Mouse (Mus musculus): ENCODE results near the gene Psmb10. TPM values are rescaled to one million over a fixed set of nuclear protein-coding genes. Genes with fewer than 3 reads are reported as not detected.
"Not testable (repeated sequence)": the region's sequence is repeated elsewhere in the genome, so short reads cannot be mapped to it uniquely, and the experiment has no call there.

Psmb10 gene
- 29.2 and 32.0 TPM in 2 replicates for polyA plus RNA-seq (2015; fragmentation: Nextera tagmentation; extraction: Ambion mirVana)

GRCm38 (mm10) chr8:105938306-105938669 lies at the start of gene Psmb10:
Gene Psmb10 (minus strand): TSS chr8:105938444.
- peaks cover 45% of the 10 kb centered on the region for H3K36me3 ChIP-seq
- peak within 1 kb of the TSS; percentile 96 for H3K4me2 ChIP-seq (replicated peaks)
- ATAC-seq (ENCODE audit: low FRiP score, low read depth), result no peak
- H3K4me1 ChIP-seq, result peaks cover 26% of the 10 kb centered on the region
- H3K27me3 ChIP-seq, result no peaks in the 10 kb centered on the region
- H3K9ac ChIP-seq, result peak within 1 kb of the TSS; percentile 82
- WGBS, result 20% methylated on average over 4 of the region's 4 CpGs
- H3K27ac ChIP-seq, result peak within 1 kb of the TSS; percentile 76
- peak within 1 kb of the TSS; percentile 77 for H3K4me3 ChIP-seq
- no peaks in the 10 kb centered on the region for H3K9me3 ChIP-seq

DNA sequence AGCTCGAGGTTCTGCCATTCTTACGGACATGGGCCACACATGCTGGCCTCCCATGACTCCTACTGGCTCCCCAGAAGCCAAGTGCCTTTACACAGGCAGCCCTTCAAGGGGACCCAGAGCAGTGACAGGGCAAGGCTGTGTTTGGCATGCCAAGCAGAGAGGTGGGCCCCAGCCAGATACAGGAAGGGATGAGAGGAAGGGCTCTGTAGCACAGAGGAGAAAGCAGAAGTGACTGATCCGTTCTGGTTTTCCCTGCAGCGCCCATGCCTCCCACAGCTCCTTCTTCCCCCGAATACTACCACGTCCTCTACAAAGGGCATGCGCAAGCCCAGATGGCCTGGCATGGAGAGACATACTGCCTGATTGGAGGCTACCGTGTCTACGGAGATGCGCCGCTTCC lies 45.2 kb upstream of the Psmb10 start:
- H3K36me3 ChIP-seq; H3K27ac ChIP-seq; H3K9ac ChIP-seq; H3K4me2 ChIP-seq (replicated peaks); H3K9me3 ChIP-seq; H3K4me1 ChIP-seq; ATAC-seq (ENCODE audit: low FRiP score, low read depth); H3K27me3 ChIP-seq; H3K4me3 ChIP-seq: not testable (repeated sequence)
- WGBS, result 77% methylated on average over 11 of the region's 11 CpGs

DNA sequence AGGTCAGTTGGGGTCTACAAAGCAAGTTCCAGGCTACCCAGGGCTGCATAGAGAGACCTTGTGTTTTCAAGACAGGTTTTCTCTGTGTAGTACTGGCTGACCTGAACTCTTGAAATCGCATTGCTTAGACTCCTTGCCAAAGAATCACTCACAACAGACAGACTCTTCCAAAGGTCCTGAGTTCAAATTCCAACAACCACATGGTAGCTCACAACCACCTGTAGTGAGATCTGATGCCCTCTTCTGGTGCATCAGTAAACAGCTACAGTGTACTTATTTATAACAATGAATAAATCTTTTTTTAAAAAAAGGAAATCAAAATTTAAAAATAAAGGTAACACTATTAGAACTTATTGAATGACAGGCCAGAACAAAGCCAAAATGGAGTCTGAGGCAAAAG lies 42.9 kb upstream of the Psmb10 start:
- 0 out of 2 replicates have a peak, but pooled peaks cover 2% of the 10 kb centered on the region for H3K9me3 ChIP-seq
- no peaks in the 10 kb centered on the region for H3K4me1 ChIP-seq
- no peak overlapping the region for H3K4me2 ChIP-seq (replicated peaks)
- 83% methylated on average over 1 of the region's 1 CpGs for WGBS
- H3K4me3 ChIP-seq, result no peak overlapping the region
- no peak overlapping the region for H3K27ac ChIP-seq
- no peaks in the 10 kb centered on the region for H3K36me3 ChIP-seq
- no peak for ATAC-seq (ENCODE audit: low FRiP score, low read depth)
- no peaks in the 10 kb centered on the region for H3K27me3 ChIP-seq
- no peak overlapping the region for H3K9ac ChIP-seq

- Histone ChIP-seq H3K4me3 (no peak within 1 kb of the TSS), H3K27me3 (no peaks in the 10 kb centered on the region), H3K36me3 (no peaks in the 10 kb centered on the region), H3K4me1 (no peaks in the 10 kb centered on the region), H3K9me3 (0 out of 2 replicates have a peak, but pooled peaks cover 2% of the 10 kb centered on the region), H3K4me2 (replicated peaks) (no peak within 1 kb of the TSS), H3K9ac (no peak within 1 kb of the TSS), H3K27ac (no peak within 1 kb of the TSS)
- ATAC-seq (ENCODE audit: low FRiP score, low read depth), result no peak
- WGBS, result 92% methylated on average over 15 of the region's 15 CpGs
Measured at GRCm38 (mm10) chr8:105979325-105979724, 41.1 kb upstream of the Psmb10 start, which contains the start of gene Dpep3. Gene Dpep3 (minus strand): TSS chr8:105979429.

- Histone ChIP-seq H3K27me3 (no peaks in the 10 kb centered on the region), H3K36me3 (no peaks in the 10 kb centered on the region), H3K27ac (no peak overlapping the region), H3K4me3 (no peak overlapping the region), H3K4me1 (no peaks in the 10 kb centered on the region), H3K9me3 (0 out of 2 replicates have a peak, but pooled peaks cover 2% of the 10 kb centered on the region), H3K9ac (no peak overlapping the region), H3K4me2 (replicated peaks) (no peak overlapping the region)
- WGBS, result 59% methylated on average over 7 of the region's 7 CpGs
- ATAC-seq (ENCODE audit: low FRiP score, low read depth), result no peak
Measured at GRCm38 (mm10) chr8:105975363-105975762, 37.1 kb upstream of the Psmb10 start.

DNA sequence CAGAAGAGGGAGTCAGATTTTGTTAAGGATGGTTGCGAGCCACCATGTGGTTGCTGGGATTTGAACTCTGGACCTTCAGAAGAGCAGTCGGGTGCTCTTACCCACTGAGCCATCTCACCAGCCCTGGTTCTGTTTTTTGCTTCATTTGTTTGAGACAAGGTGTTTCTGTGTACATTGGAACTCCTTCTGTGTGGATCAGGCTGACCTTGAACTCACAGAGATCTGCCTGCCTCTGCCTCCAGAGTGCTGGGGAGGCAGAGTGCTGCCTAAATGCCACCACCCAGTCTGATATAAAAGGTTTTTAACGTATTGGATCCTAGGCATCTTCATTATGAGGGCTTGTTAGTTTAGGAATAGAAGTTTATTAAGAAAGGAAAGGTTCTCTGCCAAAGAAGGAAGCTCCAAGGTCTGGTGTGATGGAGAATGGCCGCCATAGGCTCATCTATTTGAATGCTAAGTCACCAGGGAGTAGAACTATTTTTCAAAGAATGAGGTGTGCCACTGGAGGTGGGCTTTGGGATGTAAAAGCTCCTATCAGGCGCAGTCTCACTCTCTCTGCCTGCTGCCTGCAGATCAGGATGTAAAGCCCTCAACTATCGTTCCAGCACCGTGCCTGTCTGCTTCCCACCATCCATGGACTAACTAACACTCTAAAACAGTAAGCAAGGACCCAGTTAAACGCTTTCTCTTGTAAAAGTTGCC lies 32.9 kb upstream of the Psmb10 start:
- no peak overlapping the region for H3K27ac ChIP-seq
- no peak overlapping the region for H3K4me2 ChIP-seq (replicated peaks)
- 78% methylated on average over 8 of the region's 8 CpGs for WGBS
- no peaks in the 10 kb centered on the region for H3K9me3 ChIP-seq
- H3K36me3 ChIP-seq, result no peaks in the 10 kb centered on the region
- no peaks in the 10 kb centered on the region for H3K27me3 ChIP-seq
- H3K4me1 ChIP-seq, result peaks cover 11% of the 10 kb centered on the region
- no peak overlapping the region for H3K4me3 ChIP-seq
- no peak overlapping the region for H3K9ac ChIP-seq
- ATAC-seq (ENCODE audit: low FRiP score, low read depth), result no peak

GRCm38 (mm10) chr8:105969367-105969766 lies 31.1 kb upstream of the Psmb10 start:
- no peak overlapping the region for H3K9ac ChIP-seq
- H3K4me1 ChIP-seq, result peaks cover 21% of the 10 kb centered on the region
- H3K27me3 ChIP-seq, result no peaks in the 10 kb centered on the region
- WGBS, result 84% methylated on average over 1 of the region's 1 CpGs
- H3K4me2 ChIP-seq (replicated peaks), result no peak overlapping the region
- no peak for ATAC-seq (ENCODE audit: low FRiP score, low read depth)
- H3K36me3 ChIP-seq, result no peaks in the 10 kb centered on the region
- no peaks in the 10 kb centered on the region for H3K9me3 ChIP-seq
- no peak overlapping the region for H3K4me3 ChIP-seq
- H3K27ac ChIP-seq, result no peak overlapping the region

- Histone ChIP-seq H3K27ac (peak overlapping the region; percentile 63), H3K4me1 (peaks cover 40% of the 10 kb centered on the region), H3K27me3 (no peaks in the 10 kb centered on the region), H3K4me3 (peak overlapping the region; percentile 81), H3K4me2 (replicated peaks) (peak overlapping the region; percentile 71), H3K9me3 (no peaks in the 10 kb centered on the region), H3K36me3 (no peaks in the 10 kb centered on the region), H3K9ac (no peak overlapping the region; the same call in 1 of the 2 replicates)
- WGBS, result 5% methylated on average over 19 of the region's 19 CpGs
- peak; percentile 35; the same call in 1 of the 2 replicates for ATAC-seq (ENCODE audit: low FRiP score, low read depth)
Measured at GRCm38 (mm10) chr8:105966692-105967311, 28.6 kb upstream of the Psmb10 start.

GRCm38 (mm10) chr8:105965905-105966341 lies 27.7 kb upstream of the Psmb10 start, which contains the start of gene Slc12a4:
Gene Slc12a4 (minus strand): TSS chr8:105966097.
- H3K4me2 ChIP-seq (replicated peaks), result peak within 1 kb of the TSS; percentile 71
- H3K4me1 ChIP-seq, result peaks cover 40% of the 10 kb centered on the region
- no peaks in the 10 kb centered on the region for H3K36me3 ChIP-seq
- WGBS, result under 1% methylated on average over 46 of the region's 47 CpGs
- H3K27me3 ChIP-seq, result no peaks in the 10 kb centered on the region
- peak within 1 kb of the TSS; percentile 85 for H3K27ac ChIP-seq
- H3K9ac ChIP-seq, result peak within 1 kb of the TSS; percentile 90
- peak; percentile 88 for ATAC-seq (ENCODE audit: low FRiP score, low read depth)
- no peaks in the 10 kb centered on the region for H3K9me3 ChIP-seq
- peak within 1 kb of the TSS; percentile 81 for H3K4me3 ChIP-seq

- peak overlapping the region; percentile 71 for H3K4me2 ChIP-seq (replicated peaks)
Measured at GRCm38 (mm10) chr8:105965266-105965904, 27.1 kb upstream of the Psmb10 start.

GRCm38 (mm10) chr8:105964506-105965265 lies 26.4 kb upstream of the Psmb10 start:
- H3K27ac ChIP-seq, result peak overlapping the region; percentile 85; the same call in 1 of the 2 replicates
- H3K4me2 ChIP-seq (replicated peaks), result peak overlapping the region; percentile 71
- no peaks in the 10 kb centered on the region for H3K27me3 ChIP-seq
- peak overlapping the region; percentile 90 for H3K9ac ChIP-seq
- 0 out of 2 replicates have a peak, but pooled peaks have one; percentile 6 for ATAC-seq (ENCODE audit: low FRiP score, low read depth)
- peak overlapping the region; percentile 81 for H3K4me3 ChIP-seq
- peaks cover 48% of the 10 kb centered on the region for H3K4me1 ChIP-seq
- 58% methylated on average over 12 of the region's 12 CpGs for WGBS
- peaks cover 10% of the 10 kb centered on the region for H3K36me3 ChIP-seq
- H3K9me3 ChIP-seq, result no peaks in the 10 kb centered on the region

More at GRCm38 (mm10) chr8:105965266-105965904, 27.1 kb upstream of the Psmb10 start:
- Histone ChIP-seq H3K9me3 (no peaks in the 10 kb centered on the region), H3K36me3 (peaks cover 3% of the 10 kb centered on the region; the same call in 1 of the 2 replicates), H3K27ac (peak overlapping the region; percentile 85), H3K27me3 (no peaks in the 10 kb centered on the region), H3K4me3 (peak overlapping the region; percentile 81), H3K4me1 (peaks cover 41% of the 10 kb centered on the region), H3K9ac (peak overlapping the region; percentile 90)
- under 1% methylated on average over 40 of the region's 40 CpGs for WGBS
- ATAC-seq (ENCODE audit: low FRiP score, low read depth), result peak; percentile 74

Data from limb, embryonic 13.5 days (tissue).